Mouse (Mus musculus) bone marrow macrophage, adult 2 months (primary cell): ENCODE measurements around the gene Smc4. TPM values are rescaled to one million over a fixed set of nuclear protein-coding genes. Genes with fewer than 3 reads are reported as not detected.

Experiments used
- H3K27ac ChIP-seq: 2 replicates; pipeline ENCODE4 v1.5.1; 2012; ENCODE audit warnings: low read depth, low read length; ENCODE audit not compliant: insufficient read depth
- H3K4me1 ChIP-seq: 2 replicates; pipeline ENCODE4 v1.6.1; 2012; ENCODE audit warnings: low read length; ENCODE audit not compliant: control insufficient read depth, insufficient read depth
- H3K4me3 ChIP-seq: 2 replicates; pipeline ENCODE4 v1.5.1; 2012; ENCODE audit warnings: mild to moderate bottlenecking, low read length, moderate library complexity; ENCODE audit not compliant: insufficient read depth
- CTCF ChIP-seq: IDR thresholded peaks from 2 replicates; pipeline ENCODE4 v1.5.1; 2012; ENCODE audit warnings: low read depth, mild to moderate bottlenecking, low read length, moderate library complexity
- POLR2A ChIP-seq: IDR thresholded peaks from 2 replicates; pipeline ENCODE4 v1.6.1; 2012; ENCODE audit warnings: mild to moderate bottlenecking, low read depth, low read length, borderline replicate concordance
- polyA plus RNA-seq: library from polyadenylated mRNA; stranded (reverse); fragments of >200 nt; gene quantifications from 2 replicates; pipeline ENCODE4 v1.2.4, GENCODE M21; 2012; ENCODE audit not compliant: missing spikeins, insufficient read depth, insufficient read length

Smc4 gene
- polyA plus RNA-seq, 1 experiment, result 100 TPM

DNA sequence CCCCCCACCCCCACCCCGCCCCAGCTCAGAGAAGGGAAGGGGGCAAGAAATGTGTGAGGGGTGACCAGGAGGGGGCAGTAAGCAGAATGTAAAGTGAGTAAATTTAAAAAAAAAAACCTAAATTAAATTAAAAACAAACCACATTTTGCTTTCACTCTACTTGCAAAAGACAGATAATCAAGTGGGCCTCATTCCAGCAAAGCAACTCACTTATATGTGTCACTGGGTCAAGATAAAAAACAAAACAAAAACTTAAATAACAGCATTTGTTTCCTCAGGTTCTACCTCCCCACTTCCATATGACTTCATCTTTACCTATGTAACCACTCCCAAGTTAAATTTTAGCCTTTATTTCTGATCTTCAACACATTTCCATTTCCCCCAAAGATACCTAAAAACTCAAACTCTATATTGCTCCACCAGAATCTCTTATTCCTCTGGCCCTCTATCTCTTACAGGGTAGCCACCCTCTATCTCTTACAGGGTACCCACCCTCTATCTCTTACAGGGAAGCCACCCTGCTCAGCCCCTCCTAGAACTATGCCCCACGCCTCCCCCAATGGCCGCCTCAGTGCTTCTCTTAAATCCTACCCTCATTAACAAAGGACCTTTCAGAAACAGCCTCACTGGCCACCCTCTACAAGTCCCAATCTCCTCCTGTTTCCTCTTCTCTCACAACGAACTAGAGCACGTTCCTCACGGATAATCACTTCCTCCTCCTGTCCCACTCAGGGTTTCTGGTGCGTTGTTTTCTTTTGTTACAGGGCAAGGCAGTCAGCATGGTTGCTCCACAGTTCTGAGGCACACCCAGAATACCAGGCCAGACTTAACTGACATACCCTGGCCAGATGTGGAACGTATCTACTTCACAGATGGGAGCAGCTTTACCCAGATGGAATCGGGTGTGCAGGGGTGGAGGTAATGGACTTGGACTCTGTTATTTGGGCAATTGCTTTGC, 28.7 kb upstream of the Smc4 start:
- peak overlapping the region; percentile 23 for H3K27ac ChIP-seq
- no peak for TF ChIP-seq POLR2A
- TF ChIP-seq CTCF, result no peak
- no peak overlapping the region for H3K4me3 ChIP-seq
- H3K4me1 ChIP-seq, result peaks cover 22% of the 10 kb centered on the region

- Histone ChIP-seq H3K27ac (no peak overlapping the region), H3K4me3 (no peak overlapping the region), H3K4me1 (peaks cover 26% of the 10 kb centered on the region)
- TF ChIP-seq POLR2A (no peak), CTCF (no peak)
Observed at GRCm38 (mm10) chr3:68977696-68978095, 26.8 kb upstream of the Smc4 start.

DNA sequence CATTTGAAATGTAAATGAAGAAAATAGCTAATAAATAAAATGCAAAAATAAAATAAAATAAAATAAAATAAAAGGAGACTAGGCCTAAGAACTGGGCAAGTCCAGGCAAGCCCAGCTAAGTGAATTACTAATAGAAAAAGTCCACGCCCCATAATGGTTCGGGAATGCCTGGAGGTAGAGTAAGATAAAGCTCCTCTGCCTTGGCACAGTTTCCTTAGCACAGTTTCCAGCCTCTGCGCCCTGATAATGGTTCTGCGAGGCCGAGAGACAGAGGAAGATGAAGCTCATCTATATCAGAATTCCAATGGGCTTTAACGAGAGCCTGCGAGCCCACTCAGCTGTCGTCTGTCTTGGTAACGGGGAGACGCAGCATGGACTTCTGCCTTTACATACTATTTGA, 25.4 kb upstream of the Smc4 start:
- Histone ChIP-seq H3K27ac (no peak overlapping the region), H3K4me3 (no peak overlapping the region), H3K4me1 (peaks cover 26% of the 10 kb centered on the region)
- no peak for TF ChIP-seq CTCF
- no peak for TF ChIP-seq POLR2A

DNA sequence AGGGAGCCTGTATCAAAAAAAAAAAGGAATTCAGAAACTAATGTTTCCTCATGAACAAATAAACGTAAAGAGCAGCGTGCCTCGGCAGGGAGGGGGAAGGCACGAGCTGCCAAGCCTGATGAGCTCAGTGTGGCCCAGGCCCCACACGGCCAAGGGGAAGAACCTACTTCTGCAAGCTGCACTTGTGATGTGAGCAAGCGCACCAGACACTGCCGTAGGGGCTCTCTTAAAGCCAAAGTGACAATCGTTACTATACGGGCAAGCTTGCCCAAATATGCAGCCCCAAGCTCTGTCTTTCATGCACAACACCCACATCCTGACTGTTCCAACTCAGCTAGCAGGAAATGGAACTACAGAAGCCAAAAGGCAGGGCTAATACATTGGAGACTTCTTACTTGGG, 23.6 kb upstream of the Smc4 start:
- peak overlapping the region; percentile 28; the same call in 1 of the 2 replicates for H3K4me3 ChIP-seq
- peaks cover 24% of the 10 kb centered on the region for H3K4me1 ChIP-seq
- TF ChIP-seq POLR2A (no peak), CTCF (no peak)
- H3K27ac ChIP-seq, result peak overlapping the region; percentile 79

DNA sequence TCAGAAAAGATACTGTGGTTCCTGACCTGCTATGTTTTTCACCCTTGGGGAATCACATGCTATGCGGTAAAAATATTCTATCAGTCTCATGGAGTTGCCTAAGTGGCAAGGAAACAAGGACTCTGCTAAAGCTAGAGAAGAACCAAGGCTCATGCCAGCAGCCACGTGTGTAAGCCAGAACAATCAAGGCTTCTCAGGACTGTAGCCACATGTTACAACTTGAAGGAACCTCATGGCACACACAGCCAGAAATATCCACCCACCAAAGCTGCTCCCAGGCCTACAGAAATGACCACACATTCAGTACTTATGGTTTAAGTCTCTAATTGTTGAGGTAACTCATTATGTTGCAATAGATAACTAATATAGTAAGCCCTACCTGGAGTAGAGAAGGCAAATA, 18.0 kb upstream of the Smc4 start:
- H3K4me3 ChIP-seq, result no peak overlapping the region

DNA sequence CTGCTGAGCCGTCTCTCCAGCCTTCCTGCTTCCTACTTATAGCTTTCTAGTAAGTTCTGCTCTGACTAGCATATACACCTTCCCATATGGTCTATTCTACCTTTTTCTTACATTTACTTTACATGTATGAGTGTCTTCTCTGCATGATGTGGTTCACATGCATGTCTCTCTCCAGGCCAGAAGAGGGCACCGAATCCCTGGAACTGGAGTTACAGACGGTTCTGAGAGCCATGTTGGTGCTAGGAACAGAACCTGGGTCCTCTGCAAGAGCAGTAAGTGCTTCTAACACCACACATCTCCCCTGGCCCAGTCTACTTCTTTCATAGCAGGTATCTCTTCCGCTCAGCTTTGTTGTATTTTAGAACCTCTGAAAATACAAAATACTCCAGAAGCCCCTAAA, 1.8 kb upstream of the Smc4 start:
- Histone ChIP-seq H3K4me3 (no peak overlapping the region), H3K27ac (no peak overlapping the region), H3K4me1 (no peaks in the 10 kb centered on the region)
- no peak for TF ChIP-seq CTCF

More for the DNA sequence above, 18.0 kb upstream of the Smc4 start:
- no peaks in the 10 kb centered on the region for H3K4me1 ChIP-seq
- H3K27ac ChIP-seq, result no peak overlapping the region
- TF ChIP-seq CTCF (no peak), POLR2A (no peak)

DNA sequence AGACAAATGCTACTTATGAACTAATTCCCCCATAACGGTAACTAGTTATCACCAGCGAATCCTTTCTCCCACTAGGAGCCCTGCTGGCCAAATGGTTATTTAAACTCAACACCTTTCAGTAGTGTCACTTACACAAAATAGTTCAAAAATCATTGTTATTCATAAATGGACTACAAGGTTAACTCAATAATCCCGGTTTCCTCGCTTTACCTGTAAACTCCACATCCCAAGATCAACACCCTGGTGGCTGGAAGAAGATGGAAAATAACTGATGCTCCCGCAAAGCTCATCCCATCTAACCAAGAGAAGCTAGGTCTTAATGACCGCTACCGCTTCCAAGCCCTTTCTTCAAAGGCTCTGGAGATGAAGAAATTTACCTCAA, 492 bp upstream of the Smc4 start:
- TF ChIP-seq CTCF (no peak), POLR2A (no peak)

DNA sequence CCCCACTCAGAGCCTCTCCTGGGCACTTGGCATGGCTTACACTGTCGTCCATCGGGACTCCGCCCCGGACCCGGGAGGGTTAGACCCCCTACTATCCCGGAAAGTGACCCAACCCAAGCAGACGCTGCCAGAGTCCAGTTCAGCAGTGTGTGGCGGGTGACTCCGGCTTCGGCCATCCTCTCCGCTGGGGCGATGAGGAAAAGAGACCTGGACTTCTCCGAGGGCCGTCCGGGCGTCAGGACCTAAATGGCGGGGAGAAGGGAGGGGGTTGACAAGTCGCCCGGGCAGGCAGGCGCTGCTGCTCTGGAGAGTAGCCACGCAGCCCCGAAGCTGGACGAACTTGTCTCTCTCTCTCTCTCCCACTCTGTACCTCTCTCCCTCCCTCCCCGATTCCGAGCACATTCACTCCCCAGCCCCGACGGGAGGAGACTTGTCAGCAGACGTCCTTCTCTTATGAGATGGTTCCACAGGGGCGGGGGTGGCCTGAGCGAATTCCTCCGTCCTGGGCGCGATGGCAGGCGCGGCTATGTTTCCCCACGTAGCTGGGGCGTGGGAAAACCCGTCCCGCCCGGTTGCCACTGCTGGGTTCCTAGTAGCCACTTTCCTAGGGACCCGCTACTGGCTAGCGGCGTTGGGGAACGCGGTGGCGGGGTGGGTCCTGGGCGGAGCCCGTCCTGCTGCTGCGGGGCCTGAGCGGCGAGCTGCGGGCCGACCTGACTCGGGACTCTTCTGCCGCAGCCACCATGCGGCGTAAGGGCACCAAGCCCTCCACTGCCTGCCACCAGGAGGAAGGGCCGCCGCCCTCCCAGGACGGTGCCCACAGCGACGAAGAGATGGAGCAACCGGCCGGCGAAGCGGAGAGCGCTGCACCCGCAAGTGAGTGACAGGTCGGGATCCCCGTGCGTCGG, 1.1 kb downstream of the Smc4 start:
- Histone ChIP-seq H3K27ac (peak overlapping the region; percentile 90), H3K4me1 (0 out of 2 replicates have a peak, but pooled peaks cover 2% of the 10 kb centered on the region), H3K4me3 (peak overlapping the region; percentile 91)
- TF ChIP-seq CTCF, result no peak
- TF ChIP-seq POLR2A, result no peak

More for the DNA sequence above, 492 bp upstream of the Smc4 start:
- Histone ChIP-seq H3K4me3 (peak overlapping the region; percentile 75), H3K27ac (0 out of 2 replicates have a peak overlapping the region, but pooled peaks have one; percentile 35), H3K4me1 (no peaks in the 10 kb centered on the region)

GRCm38 (mm10) chr3:69006246-69006760, 1.8 kb downstream of the Smc4 start:
- Histone ChIP-seq H3K4me1 (0 out of 2 replicates have a peak, but pooled peaks cover 2% of the 10 kb centered on the region), H3K27ac (peak overlapping the region; percentile 90), H3K4me3 (peak overlapping the region; percentile 91)
- TF ChIP-seq POLR2A (no peak), CTCF (no peak)

GRCm38 (mm10) chr3:69008873-69009272, 4.3 kb downstream of the Smc4 start:
- H3K4me3 ChIP-seq, result no peak overlapping the region

More at GRCm38 (mm10) chr3:69008873-69009272, 4.3 kb downstream of the Smc4 start:
- TF ChIP-seq CTCF, result no peak
- TF ChIP-seq POLR2A, result no peak
- H3K27ac ChIP-seq, result no peak overlapping the region
- 0 out of 2 replicates have a peak, but pooled peaks cover 5% of the 10 kb centered on the region for H3K4me1 ChIP-seq
